Mouse (Mus musculus): ENCODE measurements around the gene Grb7. TPM values are rescaled to one million over a fixed set of nuclear protein-coding genes. Genes with fewer than 3 reads are reported as not detected.

The Grb7 gene
- polyA plus RNA-seq, 1 experiment from 2014 or later = 71.0 TPM

DNA sequence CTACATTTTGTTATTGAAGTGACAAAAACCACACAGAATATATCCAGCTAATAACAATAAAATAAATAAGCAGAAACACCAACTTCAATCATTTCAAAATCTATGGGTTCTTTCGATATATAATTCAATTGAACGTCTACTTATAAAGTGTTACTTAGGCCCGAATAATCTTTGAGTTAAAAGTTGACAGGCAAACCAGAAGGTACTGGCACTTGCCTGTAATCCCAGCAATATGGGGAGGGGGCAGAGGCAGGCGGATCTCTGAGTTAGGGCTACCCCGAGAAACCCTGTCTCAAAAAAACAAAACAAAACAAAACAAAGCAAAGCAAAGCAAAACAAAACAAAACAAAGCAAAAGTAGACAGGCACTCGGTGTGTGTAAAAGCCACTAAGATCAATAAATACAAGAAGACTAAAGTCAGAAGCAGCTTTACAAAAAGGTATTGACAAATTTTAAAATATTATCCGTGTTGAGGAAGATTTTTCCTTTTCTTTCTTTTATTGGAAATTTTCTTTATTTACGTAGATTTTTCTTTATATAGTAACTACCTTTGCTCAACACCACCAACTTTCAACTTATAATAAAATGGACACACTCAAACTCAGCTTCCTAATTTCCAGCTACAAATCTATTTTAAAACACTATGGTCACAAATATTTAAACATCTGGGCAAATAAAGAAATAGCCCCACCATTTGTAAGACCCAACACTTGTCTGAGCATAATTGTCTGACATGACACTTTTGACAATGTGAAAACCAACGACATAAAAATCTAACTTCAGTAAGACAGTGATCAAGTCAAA, 29.6 kb downstream of the Grb7 start:
- no peak overlapping the region for H3K4me2 ChIP-seq (replicated peaks)
- 88% methylated on average over 9 of the region's 9 CpGs for WGBS
- H3K4me3 ChIP-seq (replicated peaks) = no peak overlapping the region
- no peaks in the 10 kb centered on the region for H3K27me3 ChIP-seq (replicated peaks)
- no peaks in the 10 kb centered on the region for H3K36me3 ChIP-seq
- no peaks in the 10 kb centered on the region for H3K9me3 ChIP-seq
- no peaks in the 10 kb centered on the region; the same call in 1 of the 2 replicates for H3K4me1 ChIP-seq (replicated peaks)
- ATAC-seq = no peak
- no peak overlapping the region for H3K27ac ChIP-seq
- no peak overlapping the region for H3K9ac ChIP-seq

DNA sequence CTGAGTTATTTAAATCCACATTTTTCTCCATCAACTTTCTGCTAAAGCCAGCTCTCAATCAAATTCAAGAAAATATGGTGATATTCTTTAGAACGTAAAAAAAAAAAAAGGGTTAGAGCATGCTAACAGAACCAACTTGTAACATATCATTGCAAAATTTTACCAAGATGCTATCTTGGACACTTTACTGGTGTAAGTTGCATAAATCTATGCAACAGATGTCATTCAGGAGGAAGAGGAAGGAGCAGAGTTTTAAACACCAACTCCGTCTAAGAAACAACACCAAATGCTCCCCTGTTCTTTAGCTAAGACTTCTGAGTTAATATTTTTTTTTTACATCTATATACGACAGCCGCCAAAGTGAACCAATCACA, 30.2 kb downstream of the Grb7 start:
- WGBS = 57% methylated on average over 4 of the region's 4 CpGs

DNA sequence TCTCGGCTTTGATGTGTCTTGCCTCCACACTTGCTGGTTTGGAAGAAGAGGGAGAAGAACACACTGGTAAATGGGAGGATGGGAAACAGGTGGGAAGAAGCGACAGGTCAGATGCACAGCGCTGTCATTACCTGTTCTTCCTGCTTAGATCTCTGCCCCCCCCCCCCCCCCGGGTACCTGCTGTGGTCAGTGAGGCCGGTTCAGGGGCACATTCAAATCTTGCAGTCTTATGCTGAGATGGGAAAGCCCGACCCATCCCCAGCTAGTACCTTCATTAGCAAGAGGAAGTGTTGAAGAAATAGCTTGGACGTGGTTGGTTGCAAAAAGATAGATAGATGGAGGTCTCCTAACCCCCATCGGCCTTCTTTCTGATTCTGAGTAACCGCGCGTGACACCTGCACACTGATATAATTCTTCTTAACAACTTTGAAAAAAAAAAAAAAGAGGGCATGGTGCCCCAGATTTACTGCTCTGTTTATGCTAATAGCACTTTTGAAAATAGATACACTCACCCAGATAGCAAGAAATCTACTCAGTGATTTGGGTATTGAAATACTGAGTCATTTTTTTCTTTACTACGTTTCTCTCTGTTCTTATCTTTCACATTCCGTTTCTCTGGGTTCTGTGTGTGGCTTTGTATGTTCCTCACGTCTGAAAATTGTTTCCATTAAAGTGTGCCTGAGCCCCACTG, 31.0 kb downstream of the Grb7 start:
- no peak overlapping the region for H3K4me2 ChIP-seq (replicated peaks)
- no peaks in the 10 kb centered on the region for H3K9me3 ChIP-seq
- H3K27me3 ChIP-seq (replicated peaks) = no peaks in the 10 kb centered on the region
- no peak for ATAC-seq
- no peak overlapping the region for H3K9ac ChIP-seq
- no peaks in the 10 kb centered on the region; the same call in 1 of the 2 replicates for H3K4me1 ChIP-seq (replicated peaks)
- no peaks in the 10 kb centered on the region for H3K36me3 ChIP-seq
- H3K4me3 ChIP-seq (replicated peaks) = no peak overlapping the region
- no peak overlapping the region for H3K27ac ChIP-seq
- 60% methylated on average over 14 of the region's 14 CpGs for WGBS

More for the DNA sequence above, 30.2 kb downstream of the Grb7 start:
- no peak overlapping the region for H3K4me2 ChIP-seq (replicated peaks)
- no peaks in the 10 kb centered on the region; the same call in 1 of the 2 replicates for H3K4me1 ChIP-seq (replicated peaks)
- no peaks in the 10 kb centered on the region for H3K27me3 ChIP-seq (replicated peaks)
- no peak for ATAC-seq
- no peak overlapping the region for H3K4me3 ChIP-seq (replicated peaks)
- no peak overlapping the region for H3K9ac ChIP-seq
- no peaks in the 10 kb centered on the region for H3K36me3 ChIP-seq
- no peaks in the 10 kb centered on the region for H3K9me3 ChIP-seq
- no peak overlapping the region for H3K27ac ChIP-seq

DNA sequence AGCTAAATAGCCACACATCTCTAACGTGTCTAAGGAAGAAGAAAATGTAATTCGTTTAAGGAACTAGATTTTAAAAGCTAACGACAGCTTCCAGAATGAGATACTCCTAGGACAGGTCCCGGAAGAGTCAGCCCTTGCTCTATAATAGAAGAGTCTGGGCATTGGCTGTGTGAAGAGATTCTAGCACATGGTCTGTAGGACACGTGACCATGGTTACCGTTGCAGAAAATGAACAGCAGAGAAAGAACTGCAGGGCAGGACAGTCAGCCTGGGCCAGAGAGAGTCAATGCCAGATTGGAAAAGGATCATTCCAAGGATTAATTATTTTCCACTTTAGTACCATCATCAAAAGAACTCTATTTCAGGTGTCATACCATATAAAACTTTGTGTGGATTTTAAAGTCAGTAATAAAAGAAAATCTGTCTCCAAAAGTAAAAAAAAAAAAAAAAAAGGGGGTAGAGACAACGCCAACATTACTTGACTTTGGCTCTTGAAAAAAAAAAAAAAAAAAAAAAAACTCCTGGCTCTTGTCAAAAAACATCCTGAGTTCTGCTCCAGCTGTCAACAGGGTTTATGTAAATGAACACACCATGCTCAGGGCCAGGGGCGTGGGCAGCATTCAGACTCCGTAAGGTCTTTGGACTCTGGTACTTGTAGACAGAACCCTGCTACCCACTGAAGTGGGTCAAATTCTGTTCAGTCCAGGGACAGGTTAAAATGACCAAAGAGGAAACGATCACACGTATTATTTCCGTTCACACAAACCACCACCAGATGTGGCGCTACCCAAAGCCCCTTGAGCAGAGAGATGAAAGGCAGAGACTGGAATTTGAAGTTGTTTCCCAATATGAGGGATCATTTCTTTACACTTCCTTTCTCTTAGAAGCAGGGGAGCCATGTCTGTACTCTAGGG, 33.1 kb downstream of the Grb7 start:
- Histone ChIP-seq H3K27me3 (replicated peaks) (no peaks in the 10 kb centered on the region), H3K4me1 (replicated peaks) (no peaks in the 10 kb centered on the region), H3K4me2 (replicated peaks) (no peak overlapping the region), H3K9ac (no peak overlapping the region), H3K36me3 (no peaks in the 10 kb centered on the region), H3K27ac (no peak overlapping the region), H3K9me3 (no peaks in the 10 kb centered on the region), H3K4me3 (replicated peaks) (no peak overlapping the region)
- 74% methylated on average over 13 of the region's 13 CpGs for WGBS
- no peak for ATAC-seq

DNA sequence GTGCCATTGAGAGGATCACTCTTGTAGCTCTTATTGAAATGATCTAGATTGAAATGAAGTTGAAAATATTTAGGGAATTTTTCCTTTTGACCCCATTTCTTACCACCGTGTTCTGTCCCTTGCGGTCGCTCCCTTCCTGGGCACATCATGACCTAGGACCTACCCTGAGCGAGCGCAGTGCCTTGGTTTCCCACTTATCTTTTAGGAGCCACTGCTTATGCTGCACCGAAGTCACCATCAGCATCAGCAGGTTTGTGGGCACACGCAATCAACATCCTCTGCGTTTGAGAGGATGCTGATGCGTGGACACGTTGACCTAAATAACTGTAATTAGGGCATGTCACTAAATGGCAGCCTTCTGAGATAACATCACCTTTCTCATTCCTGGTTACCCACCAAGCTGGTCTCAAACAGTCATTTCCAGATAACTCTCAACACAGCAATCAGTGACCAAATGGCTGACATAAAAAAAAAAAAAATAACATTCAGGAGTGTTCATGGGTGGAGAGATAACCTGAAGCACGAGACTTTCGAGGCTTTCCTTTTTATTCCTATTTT, 33.8 kb downstream of the Grb7 start:
- no peak overlapping the region for H3K27ac ChIP-seq
- H3K27me3 ChIP-seq (replicated peaks) = no peaks in the 10 kb centered on the region
- H3K9ac ChIP-seq = no peak overlapping the region
- no peaks in the 10 kb centered on the region for H3K9me3 ChIP-seq
- H3K4me2 ChIP-seq (replicated peaks) = no peak overlapping the region
- H3K36me3 ChIP-seq = no peaks in the 10 kb centered on the region
- WGBS = 86% methylated on average over 12 of the region's 12 CpGs
- no peaks in the 10 kb centered on the region for H3K4me1 ChIP-seq (replicated peaks)
- no peak for ATAC-seq
- H3K4me3 ChIP-seq (replicated peaks) = no peak overlapping the region

DNA sequence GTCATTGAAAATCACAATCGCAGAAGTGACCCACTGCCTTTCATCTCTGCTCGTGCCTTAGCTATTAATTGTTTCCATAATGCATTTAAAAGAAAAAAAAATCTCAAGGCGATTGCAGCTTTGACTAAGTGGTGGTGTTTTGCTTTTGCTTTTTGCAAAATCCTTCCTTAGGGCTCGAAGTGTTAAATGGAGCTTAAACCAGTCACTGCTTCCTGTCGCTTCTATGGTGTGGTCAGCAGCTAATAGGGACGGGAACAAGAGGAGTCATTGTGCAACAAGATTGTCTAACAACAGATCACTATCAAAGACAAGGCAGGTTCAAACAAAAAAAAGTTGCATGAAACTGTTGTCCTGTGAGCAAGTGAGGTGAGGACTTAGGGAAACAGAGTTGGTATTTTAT, 35.0 kb downstream of the Grb7 start:
- H3K4me2 ChIP-seq (replicated peaks) = no peak overlapping the region
- no peaks in the 10 kb centered on the region for H3K27me3 ChIP-seq (replicated peaks)
- ATAC-seq = no peak
- H3K9me3 ChIP-seq = no peaks in the 10 kb centered on the region
- H3K36me3 ChIP-seq = no peaks in the 10 kb centered on the region
- H3K4me1 ChIP-seq (replicated peaks) = no peaks in the 10 kb centered on the region
- H3K9ac ChIP-seq = no peak overlapping the region
- H3K4me3 ChIP-seq (replicated peaks) = no peak overlapping the region
- 68% methylated on average over 6 of the region's 6 CpGs for WGBS
- no peak overlapping the region for H3K27ac ChIP-seq

DNA sequence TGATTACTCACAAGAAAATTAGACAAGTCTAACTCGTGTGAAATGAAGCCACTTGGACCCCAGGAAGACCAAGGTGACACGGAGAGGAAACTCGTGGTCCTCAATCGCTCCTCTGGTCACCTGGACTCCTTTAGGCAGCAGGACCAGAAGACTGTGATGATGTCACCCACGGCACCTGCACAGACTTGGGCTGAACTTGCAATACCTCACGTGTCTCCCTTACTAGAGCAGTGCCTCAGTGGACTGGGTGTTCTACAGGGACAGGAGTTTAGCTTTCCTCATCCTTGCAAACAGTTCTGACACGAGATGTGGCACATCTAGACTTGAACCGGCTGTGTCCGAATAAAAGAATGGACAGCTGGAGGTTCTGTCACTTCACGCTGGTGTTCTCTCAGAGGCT, 35.9 kb downstream of the Grb7 start:
- no peak overlapping the region for H3K4me2 ChIP-seq (replicated peaks)
- no peaks in the 10 kb centered on the region for H3K9me3 ChIP-seq
- no peak overlapping the region for H3K27ac ChIP-seq
- no peak overlapping the region for H3K9ac ChIP-seq
- no peak overlapping the region for H3K4me3 ChIP-seq (replicated peaks)
- no peaks in the 10 kb centered on the region for H3K36me3 ChIP-seq
- no peak for ATAC-seq
- 75% methylated on average over 10 of the region's 10 CpGs for WGBS
- H3K27me3 ChIP-seq (replicated peaks) = no peaks in the 10 kb centered on the region
- no peaks in the 10 kb centered on the region for H3K4me1 ChIP-seq (replicated peaks)

DNA sequence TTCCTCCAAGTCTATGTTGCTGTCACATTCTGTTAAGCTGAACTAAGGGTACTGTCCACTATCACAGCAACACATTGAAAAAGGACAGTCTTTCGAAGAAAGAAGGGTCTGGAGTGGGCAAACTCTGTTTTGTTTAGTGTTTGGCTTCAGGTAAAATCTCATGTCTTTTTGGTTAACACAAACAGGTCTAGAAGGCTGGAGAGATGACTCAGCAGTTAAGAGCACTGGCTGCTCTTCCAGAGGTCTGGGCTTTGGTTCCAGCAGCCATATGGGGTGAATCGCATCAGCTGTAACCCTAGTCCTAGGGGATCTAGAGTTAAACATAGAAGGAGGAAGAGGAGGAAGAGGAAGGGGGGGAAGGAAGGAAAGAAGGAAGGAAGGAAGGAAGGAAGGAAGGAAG, 39.6 kb downstream of the Grb7 start:
- no peaks in the 10 kb centered on the region for H3K36me3 ChIP-seq
- no peak overlapping the region for H3K4me2 ChIP-seq (replicated peaks)
- 93% methylated on average over 2 of the region's 2 CpGs for WGBS
- no peaks in the 10 kb centered on the region for H3K27me3 ChIP-seq (replicated peaks)
- H3K27ac ChIP-seq = no peak overlapping the region
- no peaks in the 10 kb centered on the region for H3K4me1 ChIP-seq (replicated peaks)
- no peak overlapping the region for H3K9ac ChIP-seq
- no peaks in the 10 kb centered on the region for H3K9me3 ChIP-seq
- H3K4me3 ChIP-seq (replicated peaks) = no peak overlapping the region
- no peak for ATAC-seq

DNA sequence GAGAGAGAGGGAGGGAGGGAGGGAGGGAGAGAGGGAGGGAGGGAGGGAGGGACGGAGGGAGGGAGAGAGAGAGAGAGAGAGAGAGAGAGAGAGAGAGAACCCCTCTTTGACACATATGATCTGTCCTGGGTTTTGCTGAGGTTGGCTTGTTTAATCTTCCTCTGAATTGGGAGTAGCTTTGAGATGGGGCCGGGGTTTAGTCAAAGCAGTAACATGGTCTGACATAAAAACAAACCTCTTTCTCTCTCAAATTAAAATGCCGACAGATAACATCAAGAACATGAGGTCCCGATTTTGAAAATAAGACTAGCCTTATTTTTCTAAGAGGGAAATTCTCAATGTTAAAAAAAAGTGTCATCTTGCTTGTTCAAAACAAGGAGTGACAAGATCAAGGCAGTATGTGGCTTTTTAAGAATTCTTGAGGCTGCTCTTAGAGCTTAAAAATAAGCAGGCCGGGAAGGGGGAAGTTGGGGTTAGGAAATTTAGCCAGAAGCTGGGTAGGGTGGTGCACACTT, 41.4 kb downstream of the Grb7 start:
- H3K4me1 ChIP-seq (replicated peaks) = no peaks in the 10 kb centered on the region
- H3K27me3 ChIP-seq (replicated peaks) = no peaks in the 10 kb centered on the region
- 71% methylated on average over 4 of the region's 5 CpGs for WGBS
- H3K9ac ChIP-seq = no peak overlapping the region
- no peak overlapping the region for H3K27ac ChIP-seq
- no peak for ATAC-seq
- no peak overlapping the region for H3K4me3 ChIP-seq (replicated peaks)
- no peak overlapping the region for H3K4me2 ChIP-seq (replicated peaks)
- H3K36me3 ChIP-seq = no peaks in the 10 kb centered on the region
- no peaks in the 10 kb centered on the region for H3K9me3 ChIP-seq

DNA sequence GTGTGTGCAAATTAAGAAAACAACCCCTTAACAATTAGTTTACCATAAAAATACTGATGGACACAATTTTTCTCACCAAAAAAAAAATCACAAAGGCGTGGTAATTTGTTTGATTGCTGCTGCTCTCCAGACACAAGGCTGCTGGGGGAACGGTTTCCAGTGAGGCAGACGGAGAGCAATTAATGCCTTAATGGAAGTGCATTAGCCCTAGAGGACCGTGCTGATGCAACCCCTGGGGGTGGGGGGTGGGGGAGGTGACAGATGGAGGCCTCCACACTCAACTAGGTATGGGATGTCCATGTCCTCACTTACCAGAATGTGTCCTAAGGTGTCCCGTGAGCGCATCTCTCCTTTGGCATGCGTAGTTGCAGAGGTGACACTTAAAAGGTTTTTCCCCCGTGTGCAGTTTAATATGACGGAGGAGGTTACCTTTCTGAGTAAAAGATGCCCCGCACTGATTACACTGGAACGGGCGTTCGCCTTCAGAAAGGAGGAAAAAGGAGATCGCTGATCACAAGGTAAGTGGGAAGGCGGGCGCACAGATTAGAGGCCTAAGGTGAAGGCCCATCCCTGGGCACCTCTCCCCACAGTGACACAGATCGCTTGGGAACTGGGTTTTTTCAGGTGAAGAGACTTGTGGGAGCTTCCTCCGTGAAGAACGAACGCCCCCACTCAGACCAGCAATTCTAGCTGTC, 42.5 kb downstream of the Grb7 start:
- no peak overlapping the region for H3K4me2 ChIP-seq (replicated peaks)
- WGBS = 67% methylated on average over 20 of the region's 20 CpGs
- no peak overlapping the region for H3K4me3 ChIP-seq (replicated peaks)
- no peaks in the 10 kb centered on the region for H3K27me3 ChIP-seq (replicated peaks)
- no peaks in the 10 kb centered on the region for H3K36me3 ChIP-seq
- H3K9me3 ChIP-seq = no peaks in the 10 kb centered on the region
- H3K4me1 ChIP-seq (replicated peaks) = no peaks in the 10 kb centered on the region
- H3K9ac ChIP-seq = no peak overlapping the region
- no peak for ATAC-seq
- no peak overlapping the region for H3K27ac ChIP-seq

DNA sequence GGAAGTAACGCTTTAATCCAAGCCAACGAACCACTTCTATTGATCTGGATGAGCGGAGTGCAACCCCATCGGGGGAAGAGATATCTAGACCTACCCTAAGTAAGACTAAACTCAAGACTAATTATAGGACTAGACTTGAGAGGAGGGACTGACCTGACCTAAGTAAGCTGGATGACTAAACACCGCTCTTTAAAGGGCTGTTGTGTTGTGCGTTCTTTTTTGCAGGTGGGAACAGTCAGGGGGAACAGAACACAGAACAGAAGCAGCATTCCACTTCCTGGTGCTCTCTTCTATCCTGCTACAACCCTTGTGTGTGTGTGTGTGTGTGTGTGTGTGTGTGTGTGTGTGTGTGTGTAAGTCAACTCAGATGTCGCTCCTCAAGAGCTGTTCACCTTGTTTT, 45.4 kb downstream of the Grb7 start:
- H3K9me3 ChIP-seq = no peaks in the 10 kb centered on the region
- no peak overlapping the region for H3K9ac ChIP-seq
- no peaks in the 10 kb centered on the region for H3K27me3 ChIP-seq (replicated peaks)
- WGBS = 82% methylated on average over 7 of the region's 7 CpGs
- no peak for ATAC-seq
- H3K36me3 ChIP-seq = no peaks in the 10 kb centered on the region
- H3K27ac ChIP-seq = no peak overlapping the region
- no peaks in the 10 kb centered on the region for H3K4me1 ChIP-seq (replicated peaks)
- no peak overlapping the region for H3K4me3 ChIP-seq (replicated peaks)
- H3K4me2 ChIP-seq (replicated peaks) = no peak overlapping the region

All from intestine, embryonic 15.5 days (tissue).